Mouse (Mus musculus): Measurements from ENCODE around the gene Bap1.

The Bap1 gene

GRCm38 (mm10) chr14:31272164-31272563 is 20.9 kb downstream of the Bap1 start:
- in situ Hi-C loops (cut with MboI; ENCODE audit: unreplicated experiment in 2 of 2) = loop anchor here (5.0 to 10.0 kb wide), 2 partner anchors 55 to 183 kb away; no protein-coding TSS in a partner anchor

GRCm38 (mm10) chr14:31285728-31286127 is 34.5 kb downstream of the Bap1 start:
- in situ Hi-C loops (cut with MboI; ENCODE audit: unreplicated experiment in 2 of 2) = no loop called here
